Mouse (Mus musculus) lung, postnatal 0 days (tissue): ENCODE results near the gene Csad. TPM values are rescaled to one million over a fixed set of nuclear protein-coding genes. Genes with fewer than 3 reads are reported as not detected.
"Not testable (repeated sequence)": the region's sequence is repeated elsewhere in the genome, so short reads cannot be mapped to it uniquely, and the experiment has no call there.

Source experiments
- ATAC-seq: fragments of 200-750 bp; cut with Nextera tagmentation; 2 replicates; pipeline ENCODE4 v1.8.0; 2017; ENCODE audit warnings: moderate library complexity
- DNase-seq: peaks from one replicate; pipeline ENCODE4 v3.0.0-alpha.2; 2016; ENCODE audit warnings: low spot score
- H3K27ac ChIP-seq: fragments of 300-500 bp; sonication (generic); 2 replicates; pipeline ENCODE4 v1.5.1; 2014; ENCODE audit warnings: antibody characterized with exemption, mild to moderate bottlenecking, low read length, mixed read lengths
- H3K27me3 ChIP-seq: fragments of 300-500 bp; sonication (generic); replicated peaks from 2 replicates; pipeline ENCODE4 v1.6.1; 2014; ENCODE audit warnings: low read length, mixed read lengths; ENCODE audit not compliant: insufficient read depth
- H3K36me3 ChIP-seq: fragments of 300-500 bp; sonication (generic); 2 replicates; pipeline ENCODE4 v1.6.1; 2014; ENCODE audit warnings: low read length, mixed read lengths; ENCODE audit not compliant: insufficient read depth
- H3K4me1 ChIP-seq: fragments of 300-500 bp; sonication (generic); 2 replicates; pipeline ENCODE4 v1.6.1; 2014; ENCODE audit warnings: antibody characterized with exemption, low read depth, low read length, mixed read lengths; ENCODE audit not compliant: insufficient read depth
- H3K4me2 ChIP-seq: fragments of 300-500 bp; sonication (generic); replicated peaks from 2 replicates; pipeline ENCODE4 v1.6.1; 2014; ENCODE audit warnings: low read depth, mild to moderate bottlenecking, low read length, moderate library complexity, mixed read lengths
- H3K4me3 ChIP-seq: fragments of 300-500 bp; sonication (generic); 2 replicates; pipeline ENCODE4 v1.5.1; 2014; ENCODE audit warnings: low read depth, low read length
- H3K9ac ChIP-seq: fragments of 300-500 bp; sonication (generic); replicated peaks from 2 replicates; pipeline ENCODE4 v1.6.1; 2014; ENCODE audit warnings: low read depth, mild to moderate bottlenecking
- H3K9me3 ChIP-seq: fragments of 300-500 bp; sonication (generic); 2 replicates; pipeline ENCODE4 v1.6.1; 2016; ENCODE audit warnings: low read length, mixed read lengths
- CTCF ChIP-seq: IDR thresholded peaks from 2 replicates; pipeline ENCODE4 v1.5.1; 2016; ENCODE audit warnings: antibody characterized with exemption, mild to moderate bottlenecking
- EP300 ChIP-seq: IDR thresholded peaks from 2 replicates; pipeline ENCODE4 v1.6.1; 2016; ENCODE audit warnings: antibody characterized with exemption, mild to moderate bottlenecking, control low read depth
- WGBS: fragments of 180-500 bp; shearing (Covaris S2); extraction: QIAGEN DNeasy Blood & Tissue Kit; methylation state at CpG from one replicate; pipeline ENCODE4 v1.1.7; 2014; 5-methylcytosine and 5-hydroxymethylcytosine counted together
- polyA plus RNA-seq: library from polyadenylated mRNA; unstranded; fragments of >200 nt; fragmentation: Nextera tagmentation; extraction: Ambion mirVana; gene quantifications from 2 replicates; pipeline ENCODE4 v1.2.1, GENCODE M21; 2015

Gene Csad
- polyA plus RNA-seq, 1 experiment from 2014 or later, result 71.0 TPM

DNA sequence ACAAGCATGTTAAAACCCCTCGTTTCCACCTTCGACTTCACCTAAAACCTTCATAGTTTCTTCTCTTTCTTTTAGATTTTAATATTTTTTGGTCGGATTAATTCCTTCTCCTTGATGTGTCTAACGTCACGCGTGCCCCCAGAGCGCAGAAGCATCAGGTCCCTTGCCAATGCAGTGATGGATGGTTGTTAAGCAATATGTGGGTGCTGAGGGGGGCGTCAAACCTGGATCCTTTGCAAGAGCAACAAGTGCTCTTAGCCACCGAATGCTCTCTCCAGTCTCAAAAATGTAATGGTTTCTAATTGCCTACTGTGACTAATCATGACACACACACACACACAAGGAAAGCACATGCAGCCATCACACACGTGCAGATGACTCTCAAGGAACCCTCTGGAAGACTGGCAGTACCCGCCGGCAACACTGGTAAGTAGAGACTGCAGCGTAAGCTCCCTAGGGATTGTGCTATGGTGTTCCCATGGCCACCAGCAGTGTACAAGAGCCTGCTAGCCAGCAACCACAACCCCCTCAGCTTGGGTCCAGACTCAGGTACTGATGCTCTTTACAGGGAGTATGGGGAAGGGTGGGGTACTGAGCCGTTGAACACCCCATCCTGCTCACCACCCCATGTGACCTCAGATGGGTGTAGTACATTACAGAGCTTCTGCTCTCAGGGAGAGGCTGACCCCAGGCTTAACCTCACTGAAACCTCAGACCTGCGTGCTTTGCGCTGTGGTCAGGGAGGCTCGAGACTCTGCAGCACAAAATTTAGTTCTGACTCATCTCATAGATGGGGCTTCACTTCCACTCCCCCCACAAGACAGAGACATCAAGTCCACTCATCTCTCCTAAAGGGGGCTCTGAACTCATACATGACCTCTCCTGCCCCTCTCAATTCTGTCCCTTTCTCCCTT is 26.1 kb upstream of the Csad start:
- Histone ChIP-seq H3K9me3 (no peaks in the 10 kb centered on the region), H3K27ac (no peak overlapping the region), H3K36me3 (no peaks in the 10 kb centered on the region), H3K4me2 (no peak overlapping the region), H3K9ac (no peak overlapping the region), H3K4me3 (no peak overlapping the region), H3K27me3 (no peaks in the 10 kb centered on the region), H3K4me1 (peaks cover 4% of the 10 kb centered on the region; the same call in 1 of the 2 replicates)
- TF ChIP-seq EP300, result no peak
- 0 out of 2 replicates have a peak, but pooled peaks have one; percentile 2 for TF ChIP-seq CTCF
- 75% methylated on average over 17 of the region's 17 CpGs for WGBS
- DNase-seq (no peak), ATAC-seq (no peak)

DNA sequence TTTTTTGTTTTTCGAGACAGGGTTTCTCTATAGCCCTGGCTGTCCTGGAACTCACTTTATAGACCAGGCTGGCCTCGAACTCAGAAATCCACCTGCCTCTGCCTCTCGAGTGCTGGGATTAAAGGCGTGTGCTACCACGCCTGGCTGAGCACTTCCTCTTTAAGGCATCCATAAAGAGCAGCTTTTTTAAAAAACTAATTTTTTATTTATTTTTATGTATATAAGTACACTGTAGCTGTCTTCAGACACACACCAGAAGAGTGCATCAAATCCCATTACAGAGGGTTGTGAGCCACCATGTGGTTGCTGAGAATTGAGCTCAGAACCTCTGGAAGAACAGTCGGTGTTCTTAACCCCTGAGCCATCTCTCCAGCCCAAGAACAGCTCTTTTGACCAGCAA is 21.1 kb upstream of the Csad start:
- not testable (repeated sequence) for H3K9me3 ChIP-seq, H3K4me1 ChIP-seq, H3K36me3 ChIP-seq, H3K4me2 ChIP-seq, H3K27me3 ChIP-seq, H3K27ac ChIP-seq, ATAC-seq, H3K4me3 ChIP-seq, H3K9ac ChIP-seq, DNase-seq
- 70% methylated on average over 6 of the region's 6 CpGs for WGBS

DNA sequence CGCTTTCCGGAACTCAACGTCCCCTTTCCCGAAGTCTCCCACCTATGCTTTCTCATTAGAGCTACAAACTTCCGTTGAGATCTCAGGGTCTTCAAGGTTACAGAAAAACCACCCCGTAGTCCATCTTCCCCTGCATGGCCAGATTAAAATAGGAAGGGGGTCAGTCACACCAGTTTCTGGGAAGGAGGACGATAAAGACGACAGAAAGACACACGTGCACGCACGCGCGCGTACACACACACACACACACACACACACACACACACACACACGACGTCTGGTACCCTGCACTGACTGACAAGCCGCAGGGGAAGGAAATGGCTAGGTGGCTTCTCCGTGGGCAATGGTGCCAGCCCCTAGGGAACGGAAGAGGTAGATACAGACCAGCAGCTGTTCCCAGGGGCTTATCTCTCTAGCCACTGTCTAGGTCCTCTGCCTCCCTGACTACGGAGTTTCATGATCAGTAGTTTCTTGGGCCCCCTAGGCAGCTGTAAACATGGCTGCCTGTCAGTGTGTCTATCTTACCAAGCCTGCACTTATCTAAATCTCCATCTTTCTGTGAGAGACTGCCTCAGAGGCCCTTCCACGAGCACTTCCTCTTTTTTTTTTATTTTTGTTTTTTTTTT is 20.6 kb upstream of the Csad start:
- H3K4me3 ChIP-seq, result peak overlapping the region; percentile 37
- H3K4me2 ChIP-seq, result peak overlapping the region; percentile 83
- no peak for ATAC-seq
- no peak for TF ChIP-seq EP300
- no peaks in the 10 kb centered on the region for H3K9me3 ChIP-seq
- H3K4me1 ChIP-seq, result peaks cover 4% of the 10 kb centered on the region; the same call in 1 of the 2 replicates
- peak overlapping the region; percentile 16; the same call in 1 of the 2 replicates for H3K9ac ChIP-seq
- 10% methylated on average over 21 of the region's 21 CpGs for WGBS
- H3K27me3 ChIP-seq, result peaks cover 10% of the 10 kb centered on the region
- H3K36me3 ChIP-seq, result no peaks in the 10 kb centered on the region
- DNase-seq, result no peak
- no peak overlapping the region for H3K27ac ChIP-seq

DNA sequence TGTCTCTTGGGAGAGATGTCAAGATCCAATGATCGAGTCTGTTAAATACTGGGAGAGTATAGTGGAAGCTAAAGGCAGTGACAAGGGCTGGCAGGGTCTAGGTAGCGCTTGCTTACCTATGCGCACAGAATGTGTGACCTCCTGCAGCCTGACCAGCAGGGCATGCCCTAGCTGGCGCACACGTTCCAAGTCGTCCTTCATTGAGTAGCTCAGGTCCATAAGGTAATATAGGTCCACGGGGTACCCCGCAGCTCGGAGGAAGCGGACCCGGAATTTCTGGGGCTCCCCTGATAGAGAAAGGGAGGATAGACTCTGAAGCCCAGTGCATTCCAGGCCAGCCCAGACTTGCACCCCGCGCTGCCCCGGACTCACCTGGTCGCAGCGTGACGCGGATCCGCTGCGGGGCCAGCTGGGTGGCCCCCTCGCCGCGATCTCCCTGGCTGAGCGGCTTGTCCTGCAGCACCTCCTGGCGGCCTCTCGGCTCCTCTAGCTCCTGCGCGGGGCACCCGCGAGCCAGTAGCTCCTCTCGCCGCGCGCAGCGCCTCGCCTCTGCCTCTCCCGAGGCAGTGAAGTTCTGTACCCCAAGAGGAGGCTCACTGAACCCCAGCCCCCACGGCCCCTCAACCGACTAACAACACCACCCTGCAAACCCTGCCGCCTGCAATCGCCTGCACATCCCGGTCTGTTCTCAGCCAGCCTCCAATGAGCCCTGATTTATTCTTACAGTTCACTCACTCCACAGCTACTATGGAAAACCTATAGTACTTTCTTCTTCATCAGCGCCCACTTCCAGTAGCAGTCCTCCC is 19.9 kb upstream of the Csad start:
- peak overlapping the region; percentile 37 for H3K4me3 ChIP-seq
- TF ChIP-seq EP300, result no peak
- TF ChIP-seq CTCF, result peak; percentile 89
- peak; percentile 87 for DNase-seq
- H3K4me2 ChIP-seq, result peak overlapping the region; percentile 83
- peaks cover 10% of the 10 kb centered on the region for H3K27me3 ChIP-seq
- peak overlapping the region; percentile 16; the same call in 1 of the 2 replicates for H3K9ac ChIP-seq
- peaks cover 4% of the 10 kb centered on the region; the same call in 1 of the 2 replicates for H3K4me1 ChIP-seq
- H3K36me3 ChIP-seq, result no peaks in the 10 kb centered on the region
- WGBS, result 3% methylated on average over 42 of the region's 43 CpGs
- no peak overlapping the region for H3K27ac ChIP-seq
- peak; percentile 91 for ATAC-seq
- no peaks in the 10 kb centered on the region for H3K9me3 ChIP-seq

DNA sequence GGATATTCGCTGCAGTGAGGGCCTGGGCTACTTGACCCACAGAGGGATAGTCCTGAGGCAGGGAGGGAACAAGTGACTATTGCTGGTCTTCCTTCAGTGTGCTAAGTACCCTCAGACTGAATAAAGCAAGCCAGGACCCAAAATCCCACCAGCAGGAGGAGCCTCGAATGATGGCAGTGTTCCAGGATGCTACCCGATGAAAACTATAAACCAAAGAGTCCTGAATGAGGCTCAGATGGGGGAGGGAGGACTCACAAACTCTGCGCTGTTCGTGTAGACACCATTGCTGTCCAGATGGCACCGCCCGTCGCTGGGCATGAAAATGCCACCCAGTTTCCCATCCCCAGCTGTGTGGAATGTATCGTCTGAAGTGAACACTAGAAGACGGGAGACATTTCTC is 17.9 kb upstream of the Csad start:
- no peak for DNase-seq
- no peak overlapping the region for H3K27ac ChIP-seq
- WGBS, result 53% methylated on average over 10 of the region's 10 CpGs
- ATAC-seq, result no peak
- no peak overlapping the region for H3K9ac ChIP-seq
- H3K4me3 ChIP-seq, result no peak overlapping the region
- peaks cover 4% of the 10 kb centered on the region; the same call in 1 of the 2 replicates for H3K4me1 ChIP-seq
- no peak overlapping the region for H3K4me2 ChIP-seq
- no peaks in the 10 kb centered on the region for H3K9me3 ChIP-seq
- TF ChIP-seq EP300 (no peak), CTCF (peak; percentile 32)
- peaks cover 10% of the 10 kb centered on the region for H3K27me3 ChIP-seq
- no peaks in the 10 kb centered on the region for H3K36me3 ChIP-seq

DNA sequence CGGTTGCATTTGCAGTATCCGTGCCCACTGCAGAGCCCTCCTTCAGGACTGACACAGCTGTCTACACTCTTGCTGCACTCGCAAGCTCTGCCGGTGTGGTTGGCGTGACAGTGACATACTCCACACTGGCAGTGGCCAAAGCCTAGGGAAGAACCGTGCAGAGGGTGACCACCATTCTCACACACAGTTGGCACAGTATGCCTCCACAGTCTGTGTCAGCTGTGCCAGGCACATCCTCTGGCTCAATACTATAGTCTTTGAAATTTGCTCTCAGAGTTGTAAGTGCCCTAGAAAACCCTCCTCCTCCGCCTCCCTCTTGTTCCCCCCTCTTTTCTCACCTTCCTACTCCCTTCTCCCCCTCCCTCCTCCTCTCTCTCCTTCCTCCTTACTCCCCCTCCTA is 12.8 kb upstream of the Csad start:
- H3K4me2 ChIP-seq, result no peak overlapping the region

More for the DNA sequence above, 12.8 kb upstream of the Csad start:
- no peaks in the 10 kb centered on the region for H3K9me3 ChIP-seq
- H3K4me1 ChIP-seq, result no peaks in the 10 kb centered on the region
- peaks cover 14% of the 10 kb centered on the region; the same call in 1 of the 2 replicates for H3K36me3 ChIP-seq
- H3K4me3 ChIP-seq, result no peak overlapping the region
- TF ChIP-seq EP300, result no peak
- TF ChIP-seq CTCF, result no peak
- ATAC-seq (peak; percentile 32), DNase-seq (no peak)
- H3K9ac ChIP-seq, result no peak overlapping the region
- 67% methylated on average over 7 of the region's 7 CpGs for WGBS
- H3K27ac ChIP-seq, result no peak overlapping the region
- H3K27me3 ChIP-seq, result no peaks in the 10 kb centered on the region
